Mouse (Mus musculus): ENCODE data around the gene Ccdc153.

GRCm38 (mm10) chr9:44199166-44199565, 41.3 kb upstream of the Ccdc153 start:
- TF ChIP-seq TCF12 (IDR thresholded peaks at IDR 0.05; ENCODE audit: low read depth, low read length) (no peak), ZC3H11A (IDR thresholded peaks at IDR 0.05; ENCODE audit: low read depth, low read length) (no peak), CTCF (IDR thresholded peaks at IDR 0.05 in 2 of 3, conservative IDR thresholded peaks at IDR 0.05 in 1 of 3; ENCODE audit: control insufficient read depth in 1 of 3, insufficient read depth in 1 of 3, low read depth in 2 of 3, low read length in 3 of 3, poor library complexity in 1 of 3, severe bottlenecking in 1 of 3) (no peak), POLR2A (IDR thresholded peaks at IDR 0.05; ENCODE audit: control insufficient read depth in 1 of 2, insufficient read depth in 1 of 2, low read depth in 1 of 2, low read length in 2 of 2, poor library complexity in 1 of 2) (no peak), EP300 (IDR thresholded peaks at IDR 0.05; ENCODE audit: low read depth in 1 of 2, low read length in 2 of 2) (no peak), ZKSCAN1 (IDR thresholded peaks at IDR 0.05; ENCODE audit: low read depth, low read length) (no peak), GATA1 (IDR thresholded peaks at IDR 0.05; ENCODE audit: low read depth, low read length) (no peak), CHD2 (IDR thresholded peaks at IDR 0.05; ENCODE audit: low read length) (no peak), KAT2A (conservative IDR thresholded peaks at IDR 0.05; ENCODE audit: low read depth, low read length) (no peak), RAD21 (IDR thresholded peaks at IDR 0.05; ENCODE audit: low read depth, low read length) (no peak), ETS1 (IDR thresholded peaks at IDR 0.05; ENCODE audit: low read depth, low read length) (no peak)

Data from MEL (cell line).